Mouse (Mus musculus) testis, adult 2 months (tissue): Measurements from ENCODE around the gene Slx4.

ENCODE experiments used
- CTCF ChIP-seq: fragments of 200-500 bp; IDR thresholded peaks from 2 replicates; pipeline ENCODE4 v1.5.1; 2012; ENCODE audit warnings: low read depth, mild to moderate bottlenecking, inconsistent platforms, low read length, moderate library complexity; ENCODE audit not compliant: control insufficient read depth, insufficient read depth, insufficient replicate concordance
- POLR2A ChIP-seq: fragments of 200-500 bp; IDR thresholded peaks from 2 replicates; pipeline ENCODE4 v1.6.1; 2012; ENCODE audit warnings: low read depth, mild to moderate bottlenecking, inconsistent platforms, low read length, moderate library complexity; ENCODE audit not compliant: control insufficient read depth

DNA sequence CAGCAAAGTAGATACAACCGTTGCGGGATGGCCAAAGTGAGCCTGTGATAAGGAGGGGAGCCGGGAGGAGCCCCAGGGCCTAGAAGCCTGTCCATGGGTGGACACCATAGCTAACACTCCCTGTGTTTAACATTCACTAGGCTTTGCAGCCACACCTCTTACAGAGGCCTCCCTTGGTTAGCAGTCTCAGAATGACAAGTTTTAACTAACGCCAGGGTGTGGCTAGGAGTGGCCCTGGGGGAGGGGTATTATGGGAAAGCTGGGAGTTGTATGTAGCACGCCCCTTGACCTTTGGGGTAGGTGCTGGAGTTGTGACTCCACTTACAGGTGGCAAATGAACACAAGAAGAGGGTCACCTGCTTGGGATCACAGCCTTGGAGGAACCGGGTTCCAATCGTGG is 27.9 kb downstream of the Slx4 start:
- TF ChIP-seq CTCF (no peak), POLR2A (no peak)
